Mouse (Mus musculus): ENCODE measurements around the gene Rhog.
A peak's percentile ranks its signal among the peaks of the same experiment; 100 is the strongest.

Gene Rhog

GRCm38 (mm10) chr7:102222336-102222735 lies 33.5 kb downstream of the Rhog start:
- DNase-seq (ENCODE audit: low spot score): no peak

GRCm38 (mm10) chr7:102221899-102222298 lies 34.0 kb downstream of the Rhog start:
- no peak for DNase-seq (ENCODE audit: low spot score)

GRCm38 (mm10) chr7:102211071-102211470 lies 44.8 kb downstream of the Rhog start:
- DNase-seq (ENCODE audit: low spot score): no peak

- peak; percentile 96 for DNase-seq (ENCODE audit: low spot score)
Measured at GRCm38 (mm10) chr7:102209756-102210721, 45.8 kb downstream of the Rhog start, which contains the start of the genes Nup98 and Pgap2. TSS of gene Nup98 (minus strand) at chr7:102210176. TSS of gene Pgap2 (plus strand) at chr7:102210208.

GRCm38 (mm10) chr7:102208806-102209363 lies 47.0 kb downstream of the Rhog start:
- DNase-seq (ENCODE audit: low spot score): no peak

GRCm38 (mm10) chr7:102205646-102206045 lies 50.2 kb downstream of the Rhog start:
- no peak for DNase-seq (ENCODE audit: low spot score)

- no peak for DNase-seq (ENCODE audit: low spot score)
Measured at GRCm38 (mm10) chr7:102204296-102204857, 51.5 kb downstream of the Rhog start.

GRCm38 (mm10) chr7:102200996-102201785 lies 54.7 kb downstream of the Rhog start:
- no peak for DNase-seq (ENCODE audit: low spot score)

GRCm38 (mm10) chr7:102200576-102200975 lies 55.3 kb downstream of the Rhog start:
- DNase-seq (ENCODE audit: low spot score): no peak

GRCm38 (mm10) chr7:102192356-102192755 lies 63.5 kb downstream of the Rhog start:
- no peak for DNase-seq (ENCODE audit: low spot score)

All from ovary, postnatal 36 days (tissue).